Mouse (Mus musculus) adipocyte (in vitro differentiated cells): ENCODE data around the gene Ubc.
"Not testable (repeated sequence)": the region's sequence is repeated elsewhere in the genome, so short reads cannot be mapped to it uniquely, and the experiment has no call there.

Experiments used
- DNase-seq: peaks from one replicate; pipeline ENCODE4 v3.0.0-alpha.2; 2016; ENCODE audit warnings: low spot score

Ubc gene

GRCm38 (mm10) chr5:125389579-125390441 lies at the start of gene Ubc:
Ubc (minus strand) TSS chr5:125390202.
- peak; percentile 99 for DNase-seq

GRCm38 (mm10) chr5:125434347-125434746 lies 44.3 kb upstream of the Ubc start:
- DNase-seq: not testable (repeated sequence)

GRCm38 (mm10) chr5:125433793-125434337 lies 43.9 kb upstream of the Ubc start, which contains the start of gene Dhx37:
Dhx37 (minus strand) TSS chr5:125434121.
- peak; percentile 97 for DNase-seq

- not testable (repeated sequence) for DNase-seq
Measured at GRCm38 (mm10) chr5:125432324-125432723, 42.3 kb upstream of the Ubc start.

- no peak for DNase-seq
Measured at GRCm38 (mm10) chr5:125426343-125426742, 36.3 kb upstream of the Ubc start.

- no peak for DNase-seq
Measured at GRCm38 (mm10) chr5:125425698-125426276, 35.8 kb upstream of the Ubc start.

- no peak for DNase-seq
Measured at GRCm38 (mm10) chr5:125419124-125419523, 29.1 kb upstream of the Ubc start.

GRCm38 (mm10) chr5:125418636-125419035 lies 28.6 kb upstream of the Ubc start:
- DNase-seq: no peak

GRCm38 (mm10) chr5:125416183-125416582 lies 26.2 kb upstream of the Ubc start:
- no peak for DNase-seq

- no peak for DNase-seq
Measured at GRCm38 (mm10) chr5:125413763-125414162, 23.8 kb upstream of the Ubc start.

GRCm38 (mm10) chr5:125412536-125412935 lies 22.5 kb upstream of the Ubc start:
- DNase-seq: not testable (repeated sequence)

GRCm38 (mm10) chr5:125411972-125412530 lies 22.0 kb upstream of the Ubc start:
- DNase-seq: peak; percentile 65

- DNase-seq: peak; percentile 78
Measured at GRCm38 (mm10) chr5:125409348-125410090, 19.5 kb upstream of the Ubc start.

- DNase-seq: peak; percentile 93
Measured at GRCm38 (mm10) chr5:125408842-125409241, 18.8 kb upstream of the Ubc start.

GRCm38 (mm10) chr5:125407910-125408575 lies 18.0 kb upstream of the Ubc start:
- no peak for DNase-seq

GRCm38 (mm10) chr5:125407020-125407830 lies 17.2 kb upstream of the Ubc start:
- DNase-seq: no peak

GRCm38 (mm10) chr5:125406322-125407016 lies 16.5 kb upstream of the Ubc start:
- DNase-seq: no peak

- DNase-seq: peak; percentile 98
Measured at GRCm38 (mm10) chr5:125405546-125406248, 15.7 kb upstream of the Ubc start.

- DNase-seq: peak; percentile 88
Measured at GRCm38 (mm10) chr5:125404903-125405545, 15.0 kb upstream of the Ubc start.
